Mouse (Mus musculus): ENCODE results near the gene Erc1. TPM values are rescaled to one million over a fixed set of nuclear protein-coding genes. Genes with fewer than 3 reads are reported as not detected.

The Erc1 gene
- polyA plus RNA-seq, 1 experiment from 2014 or later: 20.0 TPM

GRCm38 (mm10) chr6:119712486-119712885, 135.5 kb downstream of the Erc1 start:
- Histone ChIP-seq H3K4me2 (ENCODE audit: low read length) (peak overlapping the region; percentile 40), H3K36me3 (ENCODE audit: control insufficient read depth, insufficient read depth, low read length) (peaks cover 10% of the 10 kb centered on the region; the same call in 1 of the 2 replicates)

GRCm38 (mm10) chr6:119711649-119712305, 136.2 kb downstream of the Erc1 start:
- H3K36me3 ChIP-seq (ENCODE audit: control insufficient read depth, insufficient read depth, low read length): peaks cover 10% of the 10 kb centered on the region; the same call in 1 of the 2 replicates
- no peak overlapping the region for H3K27ac ChIP-seq (replicated peaks in 1 of 2; ENCODE audit: control insufficient read depth in 1 of 2, insufficient read depth in 1 of 2, low read depth in 2 of 2, low read length in 2 of 2)
- 72% methylated on average over 8 of the region's 8 CpGs for WGBS
- peaks cover 7 to 19% of the 10 kb centered on the region in 2 experiments for H3K4me1 ChIP-seq (ENCODE audit: control insufficient read depth in 2 of 2, insufficient read depth in 2 of 2, low read length in 2 of 2)
- H3K9ac ChIP-seq (ENCODE audit: low read length): no peak overlapping the region
- ATAC-seq (ENCODE audit: insufficient number of reproducible peaks, insufficient read depth, low FRiP score, low read depth): no peak
- H3K27me3 ChIP-seq (ENCODE audit: control insufficient read depth, insufficient read depth, low read length): no peaks in the 10 kb centered on the region
- peak overlapping the region; percentile 40; the same call in 1 of the 2 replicates for H3K4me2 ChIP-seq (ENCODE audit: low read length)
- no peak overlapping the region for H3K4me3 ChIP-seq (ENCODE audit: control insufficient read depth in 1 of 2, insufficient read depth in 1 of 2, low read depth in 1 of 2, low read length in 2 of 2)
- no peaks in the 10 kb centered on the region for H3K9me3 ChIP-seq (ENCODE audit: control insufficient read depth, low read length)

More at GRCm38 (mm10) chr6:119712486-119712885, 135.5 kb downstream of the Erc1 start:
- WGBS: 46% methylated on average over 1 of the region's 1 CpGs
- no peak overlapping the region; the same call in 1 of the 2 replicates for H3K9ac ChIP-seq (ENCODE audit: low read length)
- ATAC-seq (ENCODE audit: insufficient number of reproducible peaks, insufficient read depth, low FRiP score, low read depth): no peak
- peaks cover 7 to 19% of the 10 kb centered on the region in 2 experiments for H3K4me1 ChIP-seq (ENCODE audit: control insufficient read depth in 2 of 2, insufficient read depth in 2 of 2, low read length in 2 of 2)
- H3K27ac ChIP-seq (replicated peaks in 1 of 2; ENCODE audit: control insufficient read depth in 1 of 2, insufficient read depth in 1 of 2, low read depth in 2 of 2, low read length in 2 of 2): peak overlapping the region in 1 of 2 experiments; percentile 70; a peak in 1 of 4 replicates
- no peaks in the 10 kb centered on the region for H3K27me3 ChIP-seq (ENCODE audit: control insufficient read depth, insufficient read depth, low read length)
- H3K9me3 ChIP-seq (ENCODE audit: control insufficient read depth, low read length): no peaks in the 10 kb centered on the region
- H3K4me3 ChIP-seq (ENCODE audit: control insufficient read depth in 1 of 2, insufficient read depth in 1 of 2, low read depth in 1 of 2, low read length in 2 of 2): no peak overlapping the region

- H3K4me3 ChIP-seq (ENCODE audit: control insufficient read depth in 1 of 2, insufficient read depth in 1 of 2, low read depth in 1 of 2, low read length in 2 of 2): no peak overlapping the region
- ATAC-seq (ENCODE audit: insufficient number of reproducible peaks, insufficient read depth, low FRiP score, low read depth): no peak
- peaks cover 7 to 19% of the 10 kb centered on the region in 2 experiments for H3K4me1 ChIP-seq (ENCODE audit: control insufficient read depth in 2 of 2, insufficient read depth in 2 of 2, low read length in 2 of 2)
- peaks cover 16% of the 10 kb centered on the region for H3K36me3 ChIP-seq (ENCODE audit: control insufficient read depth, insufficient read depth, low read length)
- no peak overlapping the region for H3K4me2 ChIP-seq (ENCODE audit: low read length)
- H3K27me3 ChIP-seq (ENCODE audit: control insufficient read depth, insufficient read depth, low read length): no peaks in the 10 kb centered on the region
- H3K27ac ChIP-seq (replicated peaks in 1 of 2; ENCODE audit: control insufficient read depth in 1 of 2, insufficient read depth in 1 of 2, low read depth in 2 of 2, low read length in 2 of 2): no peak overlapping the region
- no peak overlapping the region for H3K9ac ChIP-seq (ENCODE audit: low read length)
- no peaks in the 10 kb centered on the region for H3K9me3 ChIP-seq (ENCODE audit: control insufficient read depth, low read length)
Observed at GRCm38 (mm10) chr6:119709552-119709951, 138.4 kb downstream of the Erc1 start.

- H3K4me1 ChIP-seq (ENCODE audit: control insufficient read depth in 2 of 2, insufficient read depth in 2 of 2, low read length in 2 of 2): peaks cover 4 to 12% of the 10 kb centered on the region in 2 experiments
- WGBS: 81% methylated on average over 5 of the region's 5 CpGs
- H3K36me3 ChIP-seq (ENCODE audit: control insufficient read depth, insufficient read depth, low read length): peaks cover 14% of the 10 kb centered on the region
- H3K4me2 ChIP-seq (ENCODE audit: low read length): no peak overlapping the region
- H3K9me3 ChIP-seq (ENCODE audit: control insufficient read depth, low read length): no peaks in the 10 kb centered on the region
- no peaks in the 10 kb centered on the region for H3K27me3 ChIP-seq (ENCODE audit: control insufficient read depth, insufficient read depth, low read length)
- H3K9ac ChIP-seq (ENCODE audit: low read length): no peak overlapping the region
- no peak overlapping the region for H3K4me3 ChIP-seq (ENCODE audit: control insufficient read depth in 1 of 2, insufficient read depth in 1 of 2, low read depth in 1 of 2, low read length in 2 of 2)
- H3K27ac ChIP-seq (replicated peaks in 1 of 2; ENCODE audit: control insufficient read depth in 1 of 2, insufficient read depth in 1 of 2, low read depth in 2 of 2, low read length in 2 of 2): no peak overlapping the region
- no peak for ATAC-seq (ENCODE audit: insufficient number of reproducible peaks, insufficient read depth, low FRiP score, low read depth)
Observed at GRCm38 (mm10) chr6:119707911-119708310, 140.1 kb downstream of the Erc1 start.

- Histone ChIP-seq H3K4me3 (ENCODE audit: control insufficient read depth in 1 of 2, insufficient read depth in 1 of 2, low read depth in 1 of 2, low read length in 2 of 2) (no peak overlapping the region), H3K27me3 (ENCODE audit: control insufficient read depth, insufficient read depth, low read length) (no peaks in the 10 kb centered on the region), H3K27ac (replicated peaks in 1 of 2; ENCODE audit: control insufficient read depth in 1 of 2, insufficient read depth in 1 of 2, low read depth in 2 of 2, low read length in 2 of 2) (no peak overlapping the region), H3K4me2 (ENCODE audit: low read length) (no peak overlapping the region), H3K4me1 (ENCODE audit: control insufficient read depth in 2 of 2, insufficient read depth in 2 of 2, low read length in 2 of 2) (no peaks in the 10 kb centered on the region), H3K9ac (ENCODE audit: low read length) (no peak overlapping the region), H3K9me3 (ENCODE audit: control insufficient read depth, low read length) (no peaks in the 10 kb centered on the region), H3K36me3 (ENCODE audit: control insufficient read depth, insufficient read depth, low read length) (peaks cover 9% of the 10 kb centered on the region)
- no peak for ATAC-seq (ENCODE audit: insufficient number of reproducible peaks, insufficient read depth, low FRiP score, low read depth)
- WGBS: 88% methylated on average over 2 of the region's 2 CpGs
Observed at GRCm38 (mm10) chr6:119704899-119705298, 143.1 kb downstream of the Erc1 start.

- Histone ChIP-seq H3K4me3 (ENCODE audit: control insufficient read depth in 1 of 2, insufficient read depth in 1 of 2, low read depth in 1 of 2, low read length in 2 of 2) (no peak overlapping the region), H3K4me2 (ENCODE audit: low read length) (no peak overlapping the region), H3K27ac (replicated peaks in 1 of 2; ENCODE audit: control insufficient read depth in 1 of 2, insufficient read depth in 1 of 2, low read depth in 2 of 2, low read length in 2 of 2) (no peak overlapping the region), H3K9ac (ENCODE audit: low read length) (no peak overlapping the region), H3K9me3 (ENCODE audit: control insufficient read depth, low read length) (no peaks in the 10 kb centered on the region), H3K4me1 (ENCODE audit: control insufficient read depth in 2 of 2, insufficient read depth in 2 of 2, low read length in 2 of 2) (no peaks in the 10 kb centered on the region), H3K27me3 (ENCODE audit: control insufficient read depth, insufficient read depth, low read length) (no peaks in the 10 kb centered on the region), H3K36me3 (ENCODE audit: control insufficient read depth, insufficient read depth, low read length) (peaks cover 19% of the 10 kb centered on the region)
- WGBS: 93% methylated on average over 5 of the region's 5 CpGs
- ATAC-seq (ENCODE audit: insufficient number of reproducible peaks, insufficient read depth, low FRiP score, low read depth): no peak
Observed at GRCm38 (mm10) chr6:119692754-119693153, 155.2 kb downstream of the Erc1 start.

GRCm38 (mm10) chr6:119686470-119686869, 161.5 kb downstream of the Erc1 start:
- H3K9ac ChIP-seq (ENCODE audit: low read length): no peak overlapping the region
- H3K4me2 ChIP-seq (ENCODE audit: low read length): no peak overlapping the region
- H3K27ac ChIP-seq (replicated peaks in 1 of 2; ENCODE audit: control insufficient read depth in 1 of 2, insufficient read depth in 1 of 2, low read depth in 2 of 2, low read length in 2 of 2): no peak overlapping the region
- no peaks in the 10 kb centered on the region for H3K27me3 ChIP-seq (ENCODE audit: control insufficient read depth, insufficient read depth, low read length)
- no peaks in the 10 kb centered on the region for H3K9me3 ChIP-seq (ENCODE audit: control insufficient read depth, low read length)
- no peaks in the 10 kb centered on the region for H3K4me1 ChIP-seq (ENCODE audit: control insufficient read depth in 2 of 2, insufficient read depth in 2 of 2, low read length in 2 of 2)
- peaks cover 11% of the 10 kb centered on the region for H3K36me3 ChIP-seq (ENCODE audit: control insufficient read depth, insufficient read depth, low read length)
- ATAC-seq (ENCODE audit: insufficient number of reproducible peaks, insufficient read depth, low FRiP score, low read depth): no peak
- no peak overlapping the region for H3K4me3 ChIP-seq (ENCODE audit: control insufficient read depth in 1 of 2, insufficient read depth in 1 of 2, low read depth in 1 of 2, low read length in 2 of 2)

- Histone ChIP-seq H3K36me3 (ENCODE audit: control insufficient read depth, insufficient read depth, low read length) (peaks cover 11% of the 10 kb centered on the region), H3K4me2 (ENCODE audit: low read length) (no peak overlapping the region), H3K9ac (ENCODE audit: low read length) (no peak overlapping the region), H3K4me1 (ENCODE audit: control insufficient read depth in 2 of 2, insufficient read depth in 2 of 2, low read length in 2 of 2) (no peaks in the 10 kb centered on the region), H3K9me3 (ENCODE audit: control insufficient read depth, low read length) (no peaks in the 10 kb centered on the region), H3K4me3 (ENCODE audit: control insufficient read depth in 1 of 2, insufficient read depth in 1 of 2, low read depth in 1 of 2, low read length in 2 of 2) (no peak overlapping the region), H3K27ac (replicated peaks in 1 of 2; ENCODE audit: control insufficient read depth in 1 of 2, insufficient read depth in 1 of 2, low read depth in 2 of 2, low read length in 2 of 2) (no peak overlapping the region), H3K27me3 (ENCODE audit: control insufficient read depth, insufficient read depth, low read length) (no peaks in the 10 kb centered on the region)
- ATAC-seq (ENCODE audit: insufficient number of reproducible peaks, insufficient read depth, low FRiP score, low read depth): no peak
- 67% methylated on average over 2 of the region's 2 CpGs for WGBS
Observed at GRCm38 (mm10) chr6:119680746-119681145, 167.2 kb downstream of the Erc1 start.
